15 mouse cellular contexts compared by ENCODE assay signal in the genomic region with DNA sequence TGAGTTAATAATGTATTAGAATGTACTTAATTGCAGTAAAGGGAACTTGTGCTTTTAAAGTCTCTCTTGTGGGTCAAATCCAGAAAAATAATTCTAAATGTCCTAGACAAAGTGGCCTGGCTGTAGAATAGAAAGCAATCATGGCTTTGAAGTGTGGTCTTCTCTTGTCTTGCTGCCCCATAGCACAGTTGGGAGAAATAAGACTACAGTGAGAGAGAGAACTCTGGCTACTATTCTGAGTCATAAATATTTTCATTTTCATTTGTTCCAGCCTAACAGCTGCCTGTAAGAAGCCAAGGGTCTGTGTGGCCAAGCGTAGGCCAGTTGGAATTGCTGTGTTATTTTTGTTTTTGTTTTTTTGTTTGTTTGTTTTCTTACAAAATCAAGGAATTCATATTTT.
"Had no signal": no experiment of that assay in that cellular context is flagged by ENCODE, and none has a peak within 500 bp of the region (broad histone marks: within the 10 kb centered on the region; RNA-seq: fewer than 3 reads in every experiment).

No protein-coding gene starts in this region.

- H3K9me3 ChIP-seq: liver, embryonic 13.5 days; liver, embryonic 15.5 days; lung, embryonic 15.5 days; megakaryocyte, embryonic 14.5 days; midbrain, embryonic 13.5 days; midbrain, embryonic 15.5 days; neural tube, embryonic 12.5 days; stomach, embryonic 15.5 days had no signal

- H3K4me1 ChIP-seq: liver, embryonic 13.5 days; liver, embryonic 15.5 days; megakaryocyte, embryonic 14.5 days; midbrain, embryonic 13.5 days; midbrain, embryonic 15.5 days; neural tube, embryonic 12.5 days; stomach, embryonic 15.5 days had no signal

- H3K27ac ChIP-seq: liver, embryonic 13.5 days; liver, embryonic 15.5 days; macrophage; midbrain, embryonic 13.5 days; midbrain, embryonic 15.5 days; neural tube, embryonic 12.5 days; stomach, embryonic 15.5 days had no signal

- ATAC-seq: liver, postnatal 0 days; midbrain, embryonic 13.5 days; midbrain, embryonic 15.5 days had no signal

- H3K36me3 ChIP-seq: liver, embryonic 13.5 days; liver, embryonic 15.5 days; lung, embryonic 15.5 days; midbrain, embryonic 13.5 days; midbrain, embryonic 15.5 days; neural tube, embryonic 12.5 days; stomach, embryonic 15.5 days had no signal

- H3K4me3 ChIP-seq: liver, embryonic 13.5 days; liver, embryonic 15.5 days; lung, embryonic 15.5 days; megakaryocyte, embryonic 14.5 days; midbrain, embryonic 13.5 days; midbrain, embryonic 15.5 days; neural tube, embryonic 12.5 days; stomach, embryonic 15.5 days had no signal

- H3K4me2 ChIP-seq: liver, embryonic 13.5 days; liver, embryonic 15.5 days; lung, embryonic 15.5 days; midbrain, embryonic 11.5 days; midbrain, embryonic 13.5 days; midbrain, embryonic 15.5 days; neural tube, embryonic 12.5 days; stomach, embryonic 15.5 days had no signal

- H3K9ac ChIP-seq: liver, embryonic 13.5 days; liver, embryonic 15.5 days; liver, postnatal 0 days; lung, embryonic 15.5 days; midbrain, embryonic 13.5 days; midbrain, embryonic 15.5 days; neural tube, embryonic 12.5 days; stomach, embryonic 15.5 days had no signal

- DNase-seq: liver, embryonic 13.5 days; liver, postnatal 0 days; right cerebral cortex, postnatal 14 days; thymus, adult 2 months; thymus, postnatal 25 days; thymus, postnatal 4 days had no signal

- H3K27me3 ChIP-seq: liver, embryonic 13.5 days; liver, embryonic 15.5 days; lung, embryonic 15.5 days; megakaryocyte, embryonic 14.5 days; midbrain, embryonic 13.5 days; midbrain, embryonic 15.5 days; neural tube, embryonic 12.5 days; stomach, embryonic 15.5 days had no signal
